In genomic region chr10:91719561-91720371, GRCm38 (mm10) we compare ENCODE assay signal across 8 mouse cellular contexts.
DNase-seq lines count a peak whose midpoint lies in the region; ATAC-seq lines count a peak whose summit lies in the region.
"Had no signal": no experiment of that assay in that cellular context is flagged by ENCODE, and none has a peak within 500 bp of the region (broad histone marks: within the 10 kb centered on the region; RNA-seq: fewer than 3 reads in every experiment).

No protein-coding gene starts in this region.

- peak overlapping the region; percentile 55 for H3K27ac ChIP-seq in hindbrain, embryonic 15.5 days (replicated peaks)
- H3K27ac ChIP-seq in kidney, embryonic 16.5 days (ENCODE audit: low read length) = no peak overlapping the region

- no peaks in the 10 kb centered on the region for H3K27me3 ChIP-seq in hindbrain, embryonic 15.5 days
- no peaks in the 10 kb centered on the region for H3K27me3 ChIP-seq in kidney, embryonic 16.5 days (ENCODE audit: insufficient read depth, low read length)
- H3K27me3 ChIP-seq: Patski had no signal

- H3K9ac ChIP-seq in hindbrain, embryonic 15.5 days = no peak overlapping the region
- H3K9ac ChIP-seq in kidney, embryonic 16.5 days (replicated peaks; ENCODE audit: low read length) = no peak overlapping the region

- H3K4me3 ChIP-seq in hindbrain, embryonic 15.5 days = no peak overlapping the region
- H3K4me3 ChIP-seq in kidney, embryonic 16.5 days (ENCODE audit: low read length) = no peak overlapping the region

- peaks cover 5% of the 10 kb centered on the region; the same call in 1 of the 2 replicates for H3K4me1 ChIP-seq in hindbrain, embryonic 15.5 days (replicated peaks)
- H3K4me1 ChIP-seq in kidney, embryonic 16.5 days (ENCODE audit: insufficient read depth, low read length) = no peaks in the 10 kb centered on the region

- ATAC-seq in hindbrain, embryonic 15.5 days (ENCODE audit: low FRiP score, low read depth) = peak; percentile 97
- no peak for ATAC-seq in kidney, embryonic 16.5 days (ENCODE audit: low FRiP score, low TSS enrichment)
- no peak for ATAC-seq in monocyte, adult 5-6 weeks (replicated peaks; ENCODE audit: insufficient number of reproducible peaks, low FRiP score, low TSS enrichment, poor library complexity, severe bottlenecking)
- ATAC-seq: Patski had no signal

- intact Hi-C loops in left cerebral cortex, postnatal 36 days (cut with DNase I) = no loop called here

- WGBS in hindbrain, embryonic 15.5 days = 50% methylated on average over 9 of the region's 9 CpGs
- WGBS in kidney, embryonic 16.5 days = 87% methylated on average over 9 of the region's 9 CpGs

- H3K9me3 ChIP-seq in hindbrain, embryonic 15.5 days = no peaks in the 10 kb centered on the region
- no peaks in the 10 kb centered on the region for H3K9me3 ChIP-seq in kidney, embryonic 16.5 days (ENCODE audit: low read length)

- H3K4me2 ChIP-seq in hindbrain, embryonic 15.5 days = no peak overlapping the region
- no peak overlapping the region for H3K4me2 ChIP-seq in kidney, embryonic 16.5 days (replicated peaks; ENCODE audit: low read depth, low read length)

- DNase-seq in brain, embryonic 18.5 days (ENCODE audit: low read depth, low spot score) = peak; percentile 80
- DNase-seq in cerebellum, adult 18-20 months = peak; percentile 61 to 78
- peak; percentile 52 for DNase-seq in left cerebral cortex, postnatal 36 days (ENCODE audit: low spot score in 2 of 2)
- DNase-seq in MN1 (ENCODE audit: low spot score) = no peak

- H3K36me3 ChIP-seq in hindbrain, embryonic 15.5 days = no peaks in the 10 kb centered on the region
- no peaks in the 10 kb centered on the region for H3K36me3 ChIP-seq in kidney, embryonic 16.5 days (ENCODE audit: insufficient read depth, low read length)
